Mouse (Mus musculus): ENCODE results near the gene Rtbdn. TPM values are rescaled to one million over a fixed set of nuclear protein-coding genes. Genes with fewer than 3 reads are reported as not detected.

Rtbdn gene
- total RNA-seq, 1 experiment from 2014 or later = not detected

DNA sequence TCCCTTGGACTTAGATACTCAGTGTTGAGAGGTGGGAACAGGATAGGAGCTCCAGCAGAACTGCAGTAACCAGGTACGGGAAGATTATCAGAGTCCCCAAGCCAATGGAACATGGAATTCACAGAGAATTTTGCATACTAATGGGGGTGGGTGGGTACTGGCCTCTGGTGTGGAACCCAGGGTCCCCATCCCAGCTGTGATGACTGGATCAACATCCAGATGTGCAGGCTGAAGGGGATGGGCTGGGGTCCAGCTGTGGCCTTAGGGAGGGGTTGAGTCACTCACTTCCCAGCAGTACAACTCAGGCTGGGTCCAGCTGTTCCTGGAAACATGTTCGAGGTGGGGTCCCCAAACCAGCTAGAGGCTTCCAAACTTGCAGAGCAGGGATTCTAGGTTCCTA is 41.1 kb downstream of the Rtbdn start:
- no peak for ATAC-seq (ENCODE audit: extremely low read depth, insufficient number of reproducible peaks, low FRiP score, poor library complexity, severe bottlenecking)

- ATAC-seq (ENCODE audit: extremely low read depth, insufficient number of reproducible peaks, low FRiP score, poor library complexity, severe bottlenecking) = no peak
These were observed 42.5 kb downstream of the Rtbdn start for GRCm38 (mm10) chr8:84989311-84989731.

DNA sequence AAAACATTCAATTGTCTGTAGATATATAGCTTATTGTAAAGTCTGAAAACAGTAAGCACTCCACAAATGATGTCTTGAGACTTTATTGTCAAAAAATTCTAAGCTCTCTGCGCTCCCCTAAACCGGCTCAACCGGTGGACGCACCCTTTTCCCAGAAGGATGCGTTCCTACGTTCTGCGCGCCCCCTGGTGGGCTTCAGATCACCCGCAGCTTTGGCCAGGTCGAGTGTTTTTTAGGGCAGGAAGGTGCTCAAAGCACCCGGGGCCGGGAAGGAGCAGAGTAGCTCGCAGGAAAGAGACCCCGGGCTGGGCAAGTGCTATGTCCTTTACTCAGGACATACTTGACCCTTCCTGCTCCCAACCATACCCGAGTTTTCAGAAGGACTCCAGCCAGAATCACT is 43.0 kb downstream of the Rtbdn start:
- ATAC-seq (ENCODE audit: extremely low read depth, insufficient number of reproducible peaks, low FRiP score, poor library complexity, severe bottlenecking) = peak; percentile 28

GRCm38 (mm10) chr8:84990349-84990748 is 43.6 kb downstream of the Rtbdn start, which contains the start of gene Hook2:
TSS of gene Hook2 (plus strand) at chr8:84990603.
- ATAC-seq (ENCODE audit: extremely low read depth, insufficient number of reproducible peaks, low FRiP score, poor library complexity, severe bottlenecking) = peak; percentile 73

- no peak for ATAC-seq (ENCODE audit: extremely low read depth, insufficient number of reproducible peaks, low FRiP score, poor library complexity, severe bottlenecking)
These were observed 44.0 kb downstream of the Rtbdn start for GRCm38 (mm10) chr8:84990836-84991235.

DNA sequence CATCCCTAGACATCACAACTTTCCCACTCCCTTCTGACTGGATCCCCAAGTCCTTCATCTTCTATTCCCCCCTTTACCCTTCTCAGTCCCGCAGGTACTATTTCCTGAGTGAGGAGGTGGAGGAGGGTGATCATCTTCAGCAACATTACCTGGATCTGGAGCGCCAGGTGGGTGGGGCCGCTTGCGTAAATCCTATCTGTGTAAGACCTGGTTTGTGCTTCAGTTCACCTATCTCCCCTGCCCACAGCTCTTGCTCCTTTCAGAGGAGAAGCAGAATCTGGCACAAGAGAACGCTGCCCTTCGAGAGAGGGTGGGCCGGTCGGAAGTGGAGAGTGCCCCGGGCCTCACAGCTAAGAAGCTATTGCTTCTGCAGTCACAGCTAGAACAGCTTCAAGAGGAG is 47.6 kb downstream of the Rtbdn start:
- no peak for ATAC-seq (ENCODE audit: extremely low read depth, insufficient number of reproducible peaks, low FRiP score, poor library complexity, severe bottlenecking)

DNA sequence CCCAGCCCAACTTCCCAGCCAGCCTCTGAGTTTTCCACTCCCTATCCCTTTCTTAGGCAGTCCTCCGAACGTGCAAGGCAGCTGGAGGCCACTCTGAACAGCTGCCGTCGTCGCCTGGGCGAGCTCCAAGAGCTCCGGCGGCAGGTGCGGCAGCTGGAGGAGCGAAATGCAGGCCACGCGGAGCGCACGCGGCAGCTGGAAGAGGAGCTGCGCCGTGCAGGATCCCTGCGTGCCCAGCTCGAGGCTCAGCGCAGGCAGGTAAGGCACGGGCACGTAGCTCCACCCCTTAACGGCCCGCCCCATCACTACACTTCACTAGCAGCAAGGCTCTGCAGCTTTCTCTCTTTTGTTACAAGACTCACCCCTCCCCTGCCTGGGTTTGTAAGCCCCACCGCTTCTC is 48.9 kb downstream of the Rtbdn start:
- no peak for ATAC-seq (ENCODE audit: extremely low read depth, insufficient number of reproducible peaks, low FRiP score, poor library complexity, severe bottlenecking)

DNA sequence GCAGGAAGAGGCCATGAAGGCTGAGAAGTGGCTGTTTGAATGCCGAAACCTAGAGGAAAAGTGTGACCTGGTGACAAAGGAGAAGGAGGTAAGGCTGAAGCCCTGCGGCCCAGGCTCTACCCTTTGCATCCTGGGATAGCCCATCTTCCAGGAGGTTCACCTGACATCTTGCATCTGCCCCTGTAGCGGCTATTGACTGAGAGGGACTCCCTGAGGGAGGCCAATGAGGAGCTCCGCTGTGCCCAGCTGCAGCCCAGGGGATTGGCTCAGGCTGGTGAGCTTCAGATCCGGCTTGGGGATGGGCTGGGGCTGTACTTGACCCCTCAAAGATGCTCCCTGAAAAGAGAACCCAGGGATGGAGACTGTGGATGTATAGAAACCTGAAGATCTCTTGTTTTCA is 50.2 kb downstream of the Rtbdn start:
- ATAC-seq (ENCODE audit: extremely low read depth, insufficient number of reproducible peaks, low FRiP score, poor library complexity, severe bottlenecking) = no peak

- peak; percentile 92 for ATAC-seq (ENCODE audit: extremely low read depth, insufficient number of reproducible peaks, low FRiP score, poor library complexity, severe bottlenecking)
These were observed 51.0 kb downstream of the Rtbdn start for GRCm38 (mm10) chr8:84997649-84998295.

Other genes with a start within 250 kb of the Rtbdn start
- gene Lyl1, start 245.5 kb upstream of the Rtbdn start, total RNA-seq (2017) = 54.5 and 59.7 TPM in 2 replicates
- gene G430095P16Rik, start 224.0 kb upstream of the Rtbdn start, total RNA-seq (2017) = 0.61 and 3.4 TPM in 2 replicates
- gene Nfix, start 146.6 kb upstream of the Rtbdn start, total RNA-seq (2017) = 1.7 and 3.4 TPM in 2 replicates
- 4.5 and 5.5 TPM in 2 replicates for gene Dand5, start 124.2 kb upstream of the Rtbdn start, total RNA-seq (2017)
- 14.1 and 16.7 TPM in 2 replicates for gene Gadd45gip1, start 115.5 kb upstream of the Rtbdn start, total RNA-seq (2017)
- gene Rad23a, start 106.3 kb upstream of the Rtbdn start, total RNA-seq (2017) = 46.6 and 57.8 TPM in 2 replicates
- 690 and 751 TPM in 2 replicates for gene Calr, start 100.1 kb upstream of the Rtbdn start, total RNA-seq (2017)
- 50.7 and 56.2 TPM in 2 replicates for gene Farsa, start 90.0 kb upstream of the Rtbdn start, total RNA-seq (2017)
- 4.4 and 5.5 TPM in 2 replicates for gene Syce2, start 74.9 kb upstream of the Rtbdn start, total RNA-seq (2017)
- 21.0 and 21.5 TPM in 2 replicates for gene Gcdh, start 53.1 kb upstream of the Rtbdn start, total RNA-seq (2017)
- not detected in 2 replicates for gene Klf1, start 45.1 kb upstream of the Rtbdn start, total RNA-seq (2017)
- gene Dnase2a, start 38.4 kb upstream of the Rtbdn start, total RNA-seq (2017) = 31.7 and 34.7 TPM in 2 replicates
- 0.12 and 0.23 TPM in 2 replicates for gene Mast1, start 9.6 kb upstream of the Rtbdn start, total RNA-seq (2017)
- not detected in 2 replicates for gene Gm49661, start 22.4 kb downstream of the Rtbdn start, total RNA-seq (2017)
- 92.5 and 96.9 TPM in 2 replicates for gene Prdx2, start 22.6 kb downstream of the Rtbdn start, total RNA-seq (2017)
- gene Rnaseh2a, start 22.8 kb downstream of the Rtbdn start, total RNA-seq (2017) = 26.5 and 36.0 TPM in 2 replicates
- gene Junb, start 31.7 kb downstream of the Rtbdn start, total RNA-seq (2017) = 867 and 1,013 TPM in 2 replicates
- gene Hook2, start 43.6 kb downstream of the Rtbdn start, total RNA-seq (2017) = 8.6 and 12.0 TPM in 2 replicates
- gene Best2, start 67.5 kb downstream of the Rtbdn start, total RNA-seq (2017) = not detected in 2 replicates
- gene Asna1, start 78.3 kb downstream of the Rtbdn start, total RNA-seq (2017) = 38.9 and 43.1 TPM in 2 replicates
- gene Trir, start 79.8 kb downstream of the Rtbdn start, total RNA-seq (2017) = 124 and 193 TPM in 2 replicates
- gene Tnpo2, start 89.9 kb downstream of the Rtbdn start, total RNA-seq (2017) = 16.9 TPM in 2 replicates
- 6.3 and 7.9 TPM in 2 replicates for gene Fbxw9, start 113.1 kb downstream of the Rtbdn start, total RNA-seq (2017)
- gene Gm5741, start 121.0 kb downstream of the Rtbdn start, total RNA-seq (2017) = not detected in 2 replicates
- gene Dhps, start 124.8 kb downstream of the Rtbdn start, total RNA-seq (2017) = 41.9 and 48.2 TPM in 2 replicates
- gene Wdr83os, start 133.7 kb downstream of the Rtbdn start, total RNA-seq (2017) = 22.0 and 23.6 TPM in 2 replicates
- 15.8 and 17.6 TPM in 2 replicates for gene Wdr83, start 134.3 kb downstream of the Rtbdn start, total RNA-seq (2017)
- 192 and 197 TPM in 2 replicates for gene Man2b1, start 136.3 kb downstream of the Rtbdn start, total RNA-seq (2017)
- not detected in 2 replicates for gene Zfp791, start 176.1 kb downstream of the Rtbdn start, total RNA-seq (2017)
- gene Cks1brt, start 204.9 kb downstream of the Rtbdn start, total RNA-seq (2017) = not detected in 2 replicates

All from neutrophil, adult 5-6 weeks (primary cell).